Mouse (Mus musculus) embryonic facial prominence, embryonic 11.5 days (tissue): ENCODE measurements around the gene Hoxc8. TPM values are rescaled to one million over a fixed set of nuclear protein-coding genes. Genes with fewer than 3 reads are reported as not detected.

ENCODE experiments used
- ATAC-seq: fragments of 200-750 bp; cut with Nextera tagmentation; replicated peaks from 2 replicates; pipeline ENCODE4 v1.8.0; 2017; ENCODE audit warnings: low read depth; ENCODE audit not compliant: insufficient number of reproducible peaks, low FRiP score, low TSS enrichment
- DNase-seq: peaks from one replicate; pipeline ENCODE4 v3.0.0-alpha.2; 2015; ENCODE audit warnings: low spot score
- H3K27ac ChIP-seq: fragments of 300-500 bp; sonication (generic); replicated peaks from 2 replicates; pipeline ENCODE4 v1.5.1; 2014; ENCODE audit warnings: mild to moderate bottlenecking, low read depth, low read length, control low read depth
- H3K27me3 ChIP-seq: fragments of 300-500 bp; sonication (generic); 2 replicates; pipeline ENCODE4 v1.6.1; 2014; ENCODE audit warnings: mild to moderate bottlenecking, low read length, moderate library complexity, mixed read lengths; ENCODE audit not compliant: control insufficient read depth, insufficient read depth
- H3K36me3 ChIP-seq: fragments of 300-500 bp; sonication (generic); replicated peaks from 2 replicates; pipeline ENCODE4 v1.6.1; 2014; ENCODE audit warnings: low read depth, mild to moderate bottlenecking, low read length, moderate library complexity, mixed read lengths; ENCODE audit not compliant: control insufficient read depth, insufficient read depth
- H3K4me1 ChIP-seq: fragments of 300-500 bp; sonication (generic); 2 replicates; pipeline ENCODE4 v1.6.1; 2014; ENCODE audit warnings: low read length, mixed read lengths; ENCODE audit not compliant: control insufficient read depth, insufficient read depth
- H3K4me2 ChIP-seq: fragments of 300-500 bp; sonication (generic); 2 replicates; pipeline ENCODE4 v1.6.1; 2014; ENCODE audit warnings: low read depth, mild to moderate bottlenecking, control low read depth, low read length, moderate library complexity
- H3K4me3 ChIP-seq: fragments of 300-500 bp; sonication (generic); 2 replicates; pipeline ENCODE4 v1.5.1; 2014; ENCODE audit warnings: low read depth, low read length, control low read depth
- H3K9ac ChIP-seq: fragments of 300-500 bp; sonication (generic); replicated peaks from 2 replicates; pipeline ENCODE4 v1.6.1; 2014; ENCODE audit warnings: mild to moderate bottlenecking, control low read depth, low read length
- H3K9me3 ChIP-seq: fragments of 300-500 bp; sonication (generic); replicated peaks from 2 replicates; pipeline ENCODE4 v1.6.1; 2016; ENCODE audit warnings: mild to moderate bottlenecking, low read length, inconsistent platforms, mixed read lengths; ENCODE audit not compliant: control insufficient read depth
- WGBS: fragments of 180-500 bp; shearing (Covaris S2); extraction: QIAGEN DNeasy Blood & Tissue Kit; methylation state at CpG from one replicate; pipeline ENCODE4 v1.1.7; 2014; 5-methylcytosine and 5-hydroxymethylcytosine counted together
- polyA plus RNA-seq: library from polyadenylated mRNA; unstranded; fragments of >200 nt; fragmentation: Nextera tagmentation; extraction: Ambion mirVana; gene quantifications from 2 replicates; pipeline ENCODE4 v1.2.1, GENCODE M21; 2014

Hoxc8 gene
- polyA plus RNA-seq, 1 experiment from 2014 or later: not detected

DNA sequence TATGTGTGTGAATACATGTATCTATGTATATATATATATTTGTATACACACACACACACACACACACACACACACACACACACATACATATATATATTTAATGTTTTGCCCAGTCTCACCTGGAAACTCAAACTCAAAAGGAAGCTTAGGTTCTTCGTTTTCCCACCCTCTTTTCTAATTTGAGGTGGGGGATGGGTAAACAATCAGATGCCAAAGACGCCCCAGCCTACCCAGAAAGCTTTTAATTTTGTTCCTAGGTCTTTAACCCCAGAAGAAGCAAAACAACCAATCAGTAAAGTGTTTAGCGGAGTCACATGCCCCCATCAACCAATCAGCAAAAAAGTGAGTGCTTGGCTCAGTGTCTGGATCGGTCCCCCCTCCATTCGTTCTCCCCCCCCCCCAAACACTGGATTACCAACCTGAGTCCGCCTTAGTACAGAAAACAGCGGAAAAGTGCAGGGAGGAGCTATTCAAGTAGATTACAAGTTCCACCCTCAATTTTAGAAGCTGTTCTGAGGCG, 30.6 kb downstream of the Hoxc8 start:
- no peak overlapping the region for H3K4me3 ChIP-seq
- 2% methylated on average over 8 of the region's 8 CpGs for WGBS
- H3K9me3 ChIP-seq: no peaks in the 10 kb centered on the region
- no peak overlapping the region for H3K27ac ChIP-seq
- DNase-seq: no peak
- H3K4me2 ChIP-seq: no peak overlapping the region
- H3K9ac ChIP-seq: no peak overlapping the region
- peaks cover 94% of the 10 kb centered on the region for H3K27me3 ChIP-seq
- no peaks in the 10 kb centered on the region for H3K4me1 ChIP-seq
- no peak for ATAC-seq
- no peaks in the 10 kb centered on the region for H3K36me3 ChIP-seq

DNA sequence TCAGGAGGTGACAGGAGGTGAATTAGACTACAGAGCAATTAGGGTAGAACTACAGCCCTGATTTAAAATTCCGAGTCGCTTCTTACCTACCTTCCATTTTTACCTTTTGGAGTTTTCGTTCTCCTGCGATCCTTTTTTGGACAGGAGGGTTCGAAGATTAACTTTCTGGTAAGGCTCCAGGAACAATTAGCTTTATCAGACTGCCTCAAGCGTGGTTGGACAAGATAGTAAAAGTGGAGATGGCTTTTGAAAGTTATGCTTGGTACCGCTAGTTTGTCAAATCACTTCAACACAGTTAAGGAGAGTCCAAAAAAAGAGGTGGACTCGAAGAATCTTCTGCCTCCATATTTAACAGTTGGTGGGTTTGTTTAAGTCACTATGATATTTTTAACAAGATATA, 31.1 kb downstream of the Hoxc8 start:
- Histone ChIP-seq H3K9me3 (no peaks in the 10 kb centered on the region), H3K36me3 (no peaks in the 10 kb centered on the region), H3K4me2 (no peak overlapping the region), H3K4me3 (no peak overlapping the region), H3K9ac (no peak overlapping the region), H3K27ac (no peak overlapping the region), H3K4me1 (no peaks in the 10 kb centered on the region), H3K27me3 (peaks cover 95% of the 10 kb centered on the region)
- DNase-seq (no peak), ATAC-seq (no peak)
- 8% methylated on average over 8 of the region's 8 CpGs for WGBS

DNA sequence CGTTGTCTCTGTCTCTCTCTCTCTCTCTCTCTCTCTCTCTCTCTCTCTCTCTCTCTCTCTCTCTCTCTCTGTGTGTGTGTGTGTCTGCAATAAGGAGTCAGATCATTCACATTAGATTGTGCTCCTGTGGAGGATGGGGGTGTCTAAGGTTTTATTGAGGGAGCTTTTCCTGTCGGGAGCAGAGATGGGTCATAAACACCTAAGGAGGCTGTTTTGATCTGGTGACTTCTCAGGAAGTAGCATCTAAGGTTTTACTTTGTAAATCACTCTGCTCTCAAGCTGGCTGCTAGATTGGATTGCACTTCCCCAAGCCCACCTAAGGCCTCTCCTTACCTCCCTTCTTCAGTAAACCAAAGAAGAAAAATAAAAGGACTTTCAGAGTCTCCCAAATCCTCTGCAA, 33.7 kb downstream of the Hoxc8 start:
- Histone ChIP-seq H3K36me3 (no peaks in the 10 kb centered on the region), H3K9me3 (no peaks in the 10 kb centered on the region), H3K27ac (no peak overlapping the region), H3K4me1 (no peaks in the 10 kb centered on the region), H3K9ac (no peak overlapping the region), H3K27me3 (peaks cover 95% of the 10 kb centered on the region), H3K4me3 (no peak overlapping the region), H3K4me2 (no peak overlapping the region)
- DNase-seq (no peak), ATAC-seq (no peak)
- 2% methylated on average over 2 of the region's 2 CpGs for WGBS

DNA sequence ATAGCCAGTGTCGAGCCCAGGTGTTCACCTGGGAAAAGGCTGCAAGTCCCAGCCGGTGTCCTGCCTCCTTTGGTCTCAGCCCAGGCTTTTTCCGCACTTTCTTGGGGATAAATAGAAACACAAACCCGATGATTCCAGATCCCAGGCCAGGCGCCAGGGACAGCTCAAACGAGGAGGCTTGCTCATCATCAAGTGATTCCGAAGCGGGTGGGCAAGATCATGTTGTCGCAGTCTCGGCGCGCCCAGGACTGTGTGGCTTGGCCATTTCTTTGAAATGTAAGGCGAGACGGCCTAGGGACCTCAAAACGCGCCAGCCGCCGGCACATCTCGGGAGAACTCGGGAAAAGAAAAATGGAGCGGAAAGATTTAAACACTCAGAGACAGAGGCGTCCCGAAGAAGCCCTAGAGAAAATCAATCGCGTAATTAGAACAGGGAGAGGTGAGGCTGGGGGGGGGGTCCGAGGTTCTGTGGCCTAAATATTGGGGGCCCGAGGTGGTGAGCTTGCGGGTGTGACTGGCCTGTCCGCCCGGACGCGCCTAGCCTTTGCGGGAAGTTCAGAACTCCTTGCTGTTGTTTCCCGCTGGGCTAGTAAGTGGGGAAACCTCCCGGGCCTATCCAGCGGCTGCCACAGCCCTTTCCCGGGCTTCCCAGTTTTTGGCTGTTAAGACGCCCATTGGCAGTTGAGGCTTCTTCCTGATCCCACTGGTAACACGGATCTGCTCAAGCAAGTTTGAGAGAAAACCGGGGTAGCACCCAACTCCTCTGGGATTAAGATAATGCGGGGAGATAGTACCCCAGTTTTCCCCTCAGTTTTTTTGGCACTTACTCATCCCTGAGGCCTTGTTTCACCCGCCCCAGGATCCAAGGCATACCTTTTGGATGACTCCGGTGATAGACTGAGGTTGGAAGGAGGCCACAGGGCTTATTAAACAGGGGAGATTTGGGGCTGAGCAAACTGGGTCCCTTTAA, 37.1 kb downstream of the Hoxc8 start:
- ATAC-seq (no peak), DNase-seq (no peak)
- H3K9me3 ChIP-seq: no peaks in the 10 kb centered on the region
- H3K27ac ChIP-seq: no peak overlapping the region
- no peak overlapping the region for H3K4me2 ChIP-seq
- no peak overlapping the region for H3K9ac ChIP-seq
- H3K36me3 ChIP-seq: no peaks in the 10 kb centered on the region
- no peaks in the 10 kb centered on the region for H3K4me1 ChIP-seq
- peaks cover 93% of the 10 kb centered on the region for H3K27me3 ChIP-seq
- H3K4me3 ChIP-seq: no peak overlapping the region
- under 1% methylated on average over 43 of the region's 43 CpGs for WGBS

DNA sequence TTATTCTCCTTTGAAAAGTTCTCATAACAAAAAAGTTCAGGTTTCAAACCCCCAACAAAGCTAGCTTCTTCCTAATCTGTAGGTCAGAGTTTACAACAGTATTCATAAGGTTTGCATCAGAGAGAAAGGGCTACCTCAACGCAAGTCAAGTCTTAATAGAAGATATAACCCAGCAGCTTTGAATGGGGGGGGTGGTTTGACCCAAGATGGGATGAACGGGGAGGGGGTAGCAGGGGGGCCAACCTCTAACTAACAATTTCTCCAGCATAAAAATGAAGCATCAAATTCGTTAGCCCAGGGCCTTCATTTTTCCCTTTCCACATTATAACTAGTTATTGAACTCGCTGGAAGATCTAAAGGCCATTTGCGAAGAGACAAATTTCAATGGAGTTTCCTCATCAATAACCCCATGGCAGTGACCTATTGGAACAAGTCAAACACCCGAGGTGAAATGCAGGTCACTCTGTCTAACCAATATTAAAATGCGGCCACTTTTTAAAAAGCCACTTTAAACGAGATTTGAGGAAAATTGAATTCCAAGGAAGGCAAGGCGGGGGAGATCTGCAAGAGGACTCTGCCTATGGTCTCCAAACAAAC, 38.6 kb downstream of the Hoxc8 start:
- Histone ChIP-seq H3K4me3 (no peak overlapping the region), H3K27me3 (peaks cover 93% of the 10 kb centered on the region), H3K27ac (no peak overlapping the region), H3K4me1 (no peaks in the 10 kb centered on the region), H3K9ac (no peak overlapping the region), H3K9me3 (no peaks in the 10 kb centered on the region), H3K4me2 (no peak overlapping the region), H3K36me3 (no peaks in the 10 kb centered on the region)
- DNase-seq (no peak), ATAC-seq (no peak)
- 7% methylated on average over 9 of the region's 9 CpGs for WGBS

DNA sequence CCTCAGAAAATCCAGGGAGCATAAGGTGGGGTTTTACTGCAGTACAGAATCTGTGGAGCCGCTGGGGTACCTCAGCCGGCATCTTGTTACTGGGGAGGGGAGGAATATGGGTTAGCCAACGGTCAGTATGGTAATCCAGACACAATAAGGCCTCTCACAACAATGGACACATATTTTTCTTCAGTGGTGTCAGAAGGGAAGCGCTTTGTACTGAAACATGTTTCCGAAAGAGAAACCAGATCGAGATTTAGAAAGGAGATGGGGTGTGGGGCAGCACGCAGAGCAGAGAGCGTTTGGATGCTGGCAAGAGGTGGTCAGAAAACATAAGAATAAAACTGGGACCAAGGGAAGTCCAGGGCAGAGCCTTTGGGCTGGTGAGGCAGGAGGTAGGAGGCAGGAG, 39.7 kb downstream of the Hoxc8 start:
- Histone ChIP-seq H3K27me3 (peaks cover 93% of the 10 kb centered on the region), H3K27ac (no peak overlapping the region), H3K9ac (no peak overlapping the region), H3K4me3 (no peak overlapping the region), H3K9me3 (no peaks in the 10 kb centered on the region), H3K4me2 (no peak overlapping the region), H3K36me3 (no peaks in the 10 kb centered on the region), H3K4me1 (no peaks in the 10 kb centered on the region)
- WGBS: 2% methylated on average over 8 of the region's 8 CpGs
- DNase-seq (no peak), ATAC-seq (no peak)

DNA sequence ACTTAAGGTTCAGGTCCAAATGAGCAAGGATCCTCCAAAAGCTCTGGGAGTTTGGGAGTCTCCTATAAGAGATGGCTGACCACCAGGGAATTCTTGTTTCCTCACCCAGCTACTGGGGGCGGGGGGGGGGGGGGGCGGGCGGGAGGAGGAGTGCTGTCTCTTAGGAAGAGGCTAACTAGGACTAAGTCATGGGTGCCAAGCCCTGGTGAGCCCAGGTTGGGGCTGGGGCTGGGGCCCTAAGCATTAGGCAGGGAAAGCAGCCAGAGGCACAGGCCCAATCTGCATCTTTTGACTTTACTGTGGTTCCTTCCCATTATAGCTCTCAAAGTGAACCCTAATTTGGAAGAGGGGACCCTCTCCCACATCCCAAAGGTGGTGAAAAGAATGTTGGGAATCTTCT, 41.8 kb downstream of the Hoxc8 start:
- DNase-seq (no peak), ATAC-seq (no peak)
- WGBS: no CpG with 5 or more reads among the region's 3 CpGs
- Histone ChIP-seq H3K27me3 (peaks cover 92% of the 10 kb centered on the region), H3K4me1 (no peaks in the 10 kb centered on the region), H3K36me3 (no peaks in the 10 kb centered on the region), H3K9me3 (no peaks in the 10 kb centered on the region), H3K27ac (no peak overlapping the region), H3K4me2 (no peak overlapping the region), H3K4me3 (no peak overlapping the region), H3K9ac (no peak overlapping the region)
